Mouse (Mus musculus) embryonic facial prominence, embryonic 12.5 days (tissue): ENCODE measurements around the gene Apol7a. TPM values are rescaled to one million over a fixed set of nuclear protein-coding genes. Genes with fewer than 3 reads are reported as not detected.
"Not testable (repeated sequence)": the region's sequence is repeated elsewhere in the genome, so short reads cannot be mapped to it uniquely, and the experiment has no call there.

ENCODE experiments used
- ATAC-seq: fragments of 200-750 bp; cut with Nextera tagmentation; 2 replicates; pipeline ENCODE4 v1.8.0; 2017; ENCODE audit not compliant: insufficient number of reproducible peaks, insufficient read depth, low FRiP score, low TSS enrichment
- H3K27ac ChIP-seq: fragments of 300-500 bp; sonication (generic); 2 replicates; pipeline ENCODE4 v1.5.1; 2016; ENCODE audit warnings: mild to moderate bottlenecking
- H3K27me3 ChIP-seq: fragments of 300-500 bp; sonication (generic); 2 replicates; pipeline ENCODE4 v1.6.1; 2016; ENCODE audit warnings: mild to moderate bottlenecking, moderate library complexity
- H3K36me3 ChIP-seq: fragments of 300-500 bp; sonication (generic); 2 replicates; pipeline ENCODE4 v1.6.1; 2016; ENCODE audit warnings: mild to moderate bottlenecking
- H3K4me1 ChIP-seq: fragments of 300-500 bp; sonication (generic); 2 replicates; pipeline ENCODE4 v1.6.1; 2016
- H3K4me2 ChIP-seq: fragments of 300-500 bp; sonication (generic); replicated peaks from 2 replicates; pipeline ENCODE4 v1.6.1; 2016; ENCODE audit warnings: mild to moderate bottlenecking, moderate library complexity
- H3K4me3 ChIP-seq: fragments of 300-500 bp; sonication (generic); 2 replicates; pipeline ENCODE4 v1.5.1; 2016; ENCODE audit warnings: mild to moderate bottlenecking
- H3K9ac ChIP-seq: fragments of 300-500 bp; sonication (generic); 2 replicates; pipeline ENCODE4 v1.6.1; 2016; ENCODE audit warnings: mild to moderate bottlenecking, moderate library complexity
- H3K9me3 ChIP-seq: fragments of 300-500 bp; sonication (generic); 2 replicates; pipeline ENCODE4 v1.6.1; 2016; ENCODE audit warnings: mild to moderate bottlenecking, moderate library complexity
- WGBS: fragments of 180-500 bp; shearing (Covaris S2); methylation state at CpG from one replicate; pipeline ENCODE4 v1.1.7; 2016; 5-methylcytosine and 5-hydroxymethylcytosine counted together
- polyA plus RNA-seq: library from polyadenylated mRNA; unstranded; fragments of >200 nt; fragmentation: Nextera tagmentation; extraction: Ambion mirVana; gene quantifications from 2 replicates; pipeline ENCODE4 v1.2.1, GENCODE M21; 2016

Apol7a gene
- polyA plus RNA-seq, 1 experiment from 2014 or later = not detected

- H3K27ac ChIP-seq, H3K36me3 ChIP-seq, ATAC-seq, H3K27me3 ChIP-seq, H3K4me1 ChIP-seq, H3K4me2 ChIP-seq, H3K9ac ChIP-seq, H3K9me3 ChIP-seq, H3K4me3 ChIP-seq: not testable (repeated sequence)
- 76% methylated on average over 11 of the region's 11 CpGs for WGBS
Observed at GRCm38 (mm10) chr15:77397450-77398132, 1.3 kb downstream of the Apol7a start.

- WGBS = 48% methylated on average over 3 of the region's 3 CpGs
- not testable (repeated sequence) for H3K9ac ChIP-seq, H3K36me3 ChIP-seq, H3K27me3 ChIP-seq, ATAC-seq, H3K9me3 ChIP-seq, H3K27ac ChIP-seq, H3K4me1 ChIP-seq, H3K4me2 ChIP-seq, H3K4me3 ChIP-seq
Observed at GRCm38 (mm10) chr15:77393832-77394231, 5.1 kb downstream of the Apol7a start.

- H3K4me3 ChIP-seq = no peak overlapping the region
- no peaks in the 10 kb centered on the region for H3K36me3 ChIP-seq
- H3K9me3 ChIP-seq = no peaks in the 10 kb centered on the region
- no peak overlapping the region for H3K4me2 ChIP-seq
- no peaks in the 10 kb centered on the region for H3K27me3 ChIP-seq
- no peaks in the 10 kb centered on the region for H3K4me1 ChIP-seq
- 77% methylated on average over 2 of the region's 2 CpGs for WGBS
- ATAC-seq = no peak
- no peak overlapping the region for H3K27ac ChIP-seq
- no peak overlapping the region for H3K9ac ChIP-seq
Observed at GRCm38 (mm10) chr15:77387462-77387861, 11.4 kb downstream of the Apol7a start.

- Histone ChIP-seq H3K9ac (no peak overlapping the region), H3K27me3 (no peaks in the 10 kb centered on the region), H3K27ac (no peak overlapping the region), H3K36me3 (no peaks in the 10 kb centered on the region), H3K4me2 (no peak overlapping the region), H3K4me3 (no peak overlapping the region), H3K4me1 (no peaks in the 10 kb centered on the region), H3K9me3 (no peaks in the 10 kb centered on the region)
- ATAC-seq = no peak
- 90% methylated on average over 7 of the region's 7 CpGs for WGBS
Observed at GRCm38 (mm10) chr15:77384340-77385030, 14.4 kb downstream of the Apol7a start.

- Histone ChIP-seq H3K4me3 (no peak overlapping the region), H3K4me1 (no peaks in the 10 kb centered on the region), H3K27ac (no peak overlapping the region), H3K36me3 (no peaks in the 10 kb centered on the region), H3K27me3 (no peaks in the 10 kb centered on the region), H3K4me2 (no peak overlapping the region), H3K9me3 (no peaks in the 10 kb centered on the region), H3K9ac (no peak overlapping the region)
- ATAC-seq = 0 out of 2 replicates have a peak, but pooled peaks have one; percentile 41
- WGBS = 78% methylated on average over 1 of the region's 1 CpGs
Observed at GRCm38 (mm10) chr15:77382880-77383279, 16.0 kb downstream of the Apol7a start.

- no peak for ATAC-seq
- no peak overlapping the region for H3K9ac ChIP-seq
- 84% methylated on average over 11 of the region's 11 CpGs for WGBS
Observed at GRCm38 (mm10) chr15:77382271-77382850, 16.5 kb downstream of the Apol7a start.

GRCm38 (mm10) chr15:77381481-77381880 lies 17.4 kb downstream of the Apol7a start:
- WGBS = 78% methylated on average over 6 of the region's 6 CpGs
- Histone ChIP-seq H3K9me3 (no peaks in the 10 kb centered on the region), H3K27me3 (no peaks in the 10 kb centered on the region), H3K9ac (no peak overlapping the region), H3K4me3 (no peak overlapping the region), H3K36me3 (no peaks in the 10 kb centered on the region), H3K27ac (no peak overlapping the region), H3K4me1 (no peaks in the 10 kb centered on the region), H3K4me2 (no peak overlapping the region)
- no peak for ATAC-seq

More at GRCm38 (mm10) chr15:77382271-77382850, 16.5 kb downstream of the Apol7a start:
- Histone ChIP-seq H3K4me2 (no peak overlapping the region), H3K9me3 (no peaks in the 10 kb centered on the region), H3K27ac (no peak overlapping the region), H3K27me3 (no peaks in the 10 kb centered on the region), H3K4me1 (no peaks in the 10 kb centered on the region), H3K4me3 (no peak overlapping the region), H3K36me3 (no peaks in the 10 kb centered on the region)

- Histone ChIP-seq H3K4me2 (no peak overlapping the region), H3K4me3 (no peak overlapping the region), H3K9me3 (no peaks in the 10 kb centered on the region), H3K27ac (no peak overlapping the region), H3K4me1 (no peaks in the 10 kb centered on the region), H3K36me3 (no peaks in the 10 kb centered on the region), H3K27me3 (no peaks in the 10 kb centered on the region), H3K9ac (no peak overlapping the region)
- WGBS = 43% methylated on average over 4 of the region's 4 CpGs
- ATAC-seq = no peak
Observed at GRCm38 (mm10) chr15:77379921-77380320, 19.0 kb downstream of the Apol7a start.

GRCm38 (mm10) chr15:77377419-77377818 lies 21.5 kb downstream of the Apol7a start:
- Histone ChIP-seq H3K36me3 (no peaks in the 10 kb centered on the region), H3K4me1 (no peaks in the 10 kb centered on the region), H3K9ac (no peak overlapping the region), H3K4me3 (no peak overlapping the region), H3K27me3 (no peaks in the 10 kb centered on the region), H3K9me3 (no peaks in the 10 kb centered on the region), H3K4me2 (no peak overlapping the region), H3K27ac (no peak overlapping the region)
- 92% methylated on average over 4 of the region's 4 CpGs for WGBS
- no peak for ATAC-seq

GRCm38 (mm10) chr15:77376920-77377319 lies 22.0 kb downstream of the Apol7a start:
- Histone ChIP-seq H3K4me1 (no peaks in the 10 kb centered on the region), H3K4me2 (no peak overlapping the region), H3K9ac (no peak overlapping the region), H3K9me3 (no peaks in the 10 kb centered on the region), H3K36me3 (no peaks in the 10 kb centered on the region), H3K4me3 (no peak overlapping the region), H3K27me3 (no peaks in the 10 kb centered on the region), H3K27ac (no peak overlapping the region)
- WGBS = 85% methylated on average over 7 of the region's 7 CpGs
- no peak for ATAC-seq

GRCm38 (mm10) chr15:77370588-77370987 lies 28.3 kb downstream of the Apol7a start:
- ATAC-seq = no peak
- H3K4me1 ChIP-seq = peaks cover 20% of the 10 kb centered on the region
- H3K4me3 ChIP-seq = no peak overlapping the region
- no peaks in the 10 kb centered on the region for H3K9me3 ChIP-seq
- no peak overlapping the region for H3K27ac ChIP-seq
- 87% methylated on average over 8 of the region's 8 CpGs for WGBS
- H3K36me3 ChIP-seq = no peaks in the 10 kb centered on the region
- no peak overlapping the region for H3K9ac ChIP-seq
- H3K4me2 ChIP-seq = no peak overlapping the region
- H3K27me3 ChIP-seq = no peaks in the 10 kb centered on the region

GRCm38 (mm10) chr15:77369981-77370380 lies 28.9 kb downstream of the Apol7a start:
- Histone ChIP-seq H3K27me3 (no peaks in the 10 kb centered on the region), H3K9ac (no peak overlapping the region), H3K4me3 (no peak overlapping the region), H3K4me2 (no peak overlapping the region), H3K4me1 (peaks cover 26% of the 10 kb centered on the region), H3K36me3 (no peaks in the 10 kb centered on the region), H3K27ac (no peak overlapping the region), H3K9me3 (no peaks in the 10 kb centered on the region)
- ATAC-seq = no peak
- 94% methylated on average over 21 of the region's 21 CpGs for WGBS
